Mouse (Mus musculus) ES-E14 (cell line): Measurements from ENCODE around the gene Klhdc1. TPM values are rescaled to one million over a fixed set of nuclear protein-coding genes. Genes with fewer than 3 reads are reported as not detected.

Source experiments
- DNase-seq: peaks from one replicate; pipeline ENCODE4 v3.0.0-alpha.2; 2013; ENCODE audit warnings: low read depth, low spot score
- H3K27ac ChIP-seq: 2 replicates; pipeline ENCODE4 v1.5.1; 2012; ENCODE audit warnings: low read depth, mild to moderate bottlenecking, low read length, moderate library complexity, mixed read lengths; ENCODE audit not compliant: poor library complexity, insufficient read depth, severe bottlenecking
- H3K36me3 ChIP-seq: 2 replicates; pipeline ENCODE4 v1.6.1; 2012; ENCODE audit warnings: mild to moderate bottlenecking, low read length, moderate library complexity, mixed read lengths; ENCODE audit not compliant: control insufficient read depth, poor library complexity, insufficient read depth, severe bottlenecking
- H3K4me1 ChIP-seq, 2 experiments: fragments of 150-350 bp in 1 of 2; sonication (generic) in 1 of 2; 2 replicates each; pipeline ENCODE4 v1.6.1; 2012; ENCODE audit warnings: low read length in 2 of 2, mild to moderate bottlenecking in 1 of 2, mixed read lengths in 1 of 2; ENCODE audit not compliant: control insufficient read depth in 2 of 2, insufficient read depth in 2 of 2, poor library complexity in 1 of 2
- H3K4me3 ChIP-seq, 2 experiments: fragments of 150-350 bp in 1 of 2; sonication (generic) in 1 of 2; 2 replicates each; pipeline ENCODE4 v1.5.1; 2012; ENCODE audit warnings: low read length in 2 of 2, low read depth in 1 of 2, mild to moderate bottlenecking in 1 of 2, mixed read lengths in 1 of 2; ENCODE audit not compliant: insufficient read depth in 1 of 2, poor library complexity in 1 of 2, severe bottlenecking in 1 of 2
- H3K9ac ChIP-seq: 2 replicates; pipeline ENCODE4 v1.6.1; 2012; ENCODE audit warnings: low read depth, mild to moderate bottlenecking, low read length, mixed read lengths; ENCODE audit not compliant: poor library complexity, insufficient read depth, severe bottlenecking
- H3K9me3 ChIP-seq: fragments of 150-350 bp; sonication (generic); 2 replicates; pipeline ENCODE4 v1.6.1; 2012; ENCODE audit warnings: low read depth, mild to moderate bottlenecking, low read length; ENCODE audit not compliant: control insufficient read depth, insufficient read depth
- CHD2 ChIP-seq: IDR thresholded peaks from 2 replicates; pipeline ENCODE4 v1.6.1; 2014; ENCODE audit warnings: mild to moderate bottlenecking, low read depth, low read length, inconsistent platforms
- HCFC1 ChIP-seq: IDR thresholded peaks from 2 replicates; pipeline ENCODE4 v1.6.1; 2012; ENCODE audit warnings: low read length, inconsistent platforms, borderline replicate concordance; ENCODE audit not compliant: insufficient read depth
- MAFK ChIP-seq: IDR thresholded peaks from 2 replicates; pipeline ENCODE4 v1.6.1; 2014; ENCODE audit warnings: mild to moderate bottlenecking, low read depth, low read length, inconsistent platforms; ENCODE audit not compliant: insufficient read depth
- ZC3H11A ChIP-seq: IDR thresholded peaks from 2 replicates; pipeline ENCODE4 v1.6.1; 2012; ENCODE audit warnings: low read depth, mild to moderate bottlenecking, inconsistent platforms, low read length, borderline replicate concordance
- ZNF384 ChIP-seq: IDR thresholded peaks from 2 replicates; pipeline ENCODE4 v1.6.1; 2012; ENCODE audit warnings: low read depth, low read length, inconsistent platforms
- in situ Hi-C, 2 experiments: fragments of 600-800 bp; cut with MboI; formaldehyde crosslinking; loops; one replicate each; pipeline ENCODE4 v1.15.1; 2025; ENCODE audit warnings: low sequenced_read_pairs in 2 of 2, inconsistent platforms in 1 of 2; ENCODE audit not compliant: unreplicated experiment in 2 of 2
- total RNA-seq: library from RNA; depleted of rRNA; stranded (reverse); fragments of 300-350 nt; gene quantifications from 2 replicates; pipeline ENCODE4 v1.2.3, GENCODE M21; 2012

Gene Klhdc1
- total RNA-seq, 1 experiment = 1.7 TPM

- Histone ChIP-seq H3K36me3 (no peaks in the 10 kb centered on the region), H3K9me3 (no peaks in the 10 kb centered on the region), H3K27ac (no peak overlapping the region), H3K4me3 (no peak overlapping the region), H3K4me1 (peaks cover 0 to 3% of the 10 kb centered on the region in 2 experiments; a peak in 2 of 4 replicates), H3K9ac (no peak overlapping the region)
- DNase-seq = no peak
- in situ Hi-C loops = no loop called here
- TF ChIP-seq HCFC1 (no peak), ZNF384 (no peak)
Observed at GRCm38 (mm10) chr12:69294936-69295335, 54.0 kb downstream of the Klhdc1 start.

- in situ Hi-C loops = no loop called here
- Histone ChIP-seq H3K4me3 (no peak overlapping the region), H3K27ac (no peak overlapping the region)
Observed at GRCm38 (mm10) chr12:69295651-69296050, 54.7 kb downstream of the Klhdc1 start.

GRCm38 (mm10) chr12:69296511-69297410, 55.8 kb downstream of the Klhdc1 start, which contains the start of gene Klhdc2:
TSS of gene Klhdc2 (plus strand) at chr12:69296681.
- H3K9ac ChIP-seq = peak within 1 kb of the TSS; percentile 83
- peaks cover 0 to 3% of the 10 kb centered on the region in 2 experiments; a peak in 2 of 4 replicates for H3K4me1 ChIP-seq
- H3K27ac ChIP-seq = no peak within 1 kb of the TSS
- in situ Hi-C loops = no loop called here
- H3K9me3 ChIP-seq = no peaks in the 10 kb centered on the region
- TF ChIP-seq ZC3H11A (no peak), HCFC1 (peak; percentile 78; the same call in 1 of the 2 replicates)
- peak; percentile 40 for DNase-seq
- H3K36me3 ChIP-seq = no peaks in the 10 kb centered on the region; the same call in 1 of the 2 replicates
- peak within 1 kb of the TSS; percentile 76 to 93 for H3K4me3 ChIP-seq

More at GRCm38 (mm10) chr12:69295651-69296050, 54.7 kb downstream of the Klhdc1 start:
- H3K9me3 ChIP-seq = no peaks in the 10 kb centered on the region
- no peaks in the 10 kb centered on the region for H3K36me3 ChIP-seq
- H3K9ac ChIP-seq = no peak overlapping the region
- peaks cover 0 to 3% of the 10 kb centered on the region in 2 experiments; a peak in 2 of 4 replicates for H3K4me1 ChIP-seq
- TF ChIP-seq CHD2 = no peak
- no peak for TF ChIP-seq HCFC1
- no peak for TF ChIP-seq MAFK
- no peak for TF ChIP-seq ZNF384
- TF ChIP-seq ZC3H11A = no peak
- no peak for DNase-seq

GRCm38 (mm10) chr12:69297411-69298150, 56.6 kb downstream of the Klhdc1 start:
- Histone ChIP-seq H3K27ac (no peak overlapping the region), H3K36me3 (peaks cover 2% of the 10 kb centered on the region; the same call in 1 of the 2 replicates), H3K4me3 (peak overlapping the region; percentile 76 to 93), H3K9me3 (no peaks in the 10 kb centered on the region), H3K4me1 (peaks cover 0 to 3% of the 10 kb centered on the region in 2 experiments; a peak in 2 of 4 replicates), H3K9ac (peak overlapping the region; percentile 83)
- DNase-seq = no peak
- in situ Hi-C loops = no loop called here
- TF ChIP-seq MAFK (no peak), CHD2 (no peak), HCFC1 (no peak), ZNF384 (no peak)
